Mouse (Mus musculus): ENCODE data around the gene Ttll9. TPM values are rescaled to one million over a fixed set of nuclear protein-coding genes. Genes with fewer than 3 reads are reported as not detected.
A peak's percentile ranks its signal among the peaks of the same experiment; 100 is the strongest.

The Ttll9 gene
- polyA plus RNA-seq, 1 experiment from 2014 or later: 0.18 TPM

- Histone ChIP-seq H3K4me2 (ENCODE audit: low read depth, low read length) (no peak overlapping the region), H3K4me1 (ENCODE audit: insufficient read depth) (no peaks in the 10 kb centered on the region), H3K27me3 (ENCODE audit: insufficient read depth, low read length) (peaks cover 59% of the 10 kb centered on the region), H3K27ac (ENCODE audit: low read depth) (no peak overlapping the region), H3K9ac (replicated peaks) (no peak overlapping the region), H3K9me3 (ENCODE audit: low read length) (no peaks in the 10 kb centered on the region), H3K36me3 (replicated peaks; ENCODE audit: insufficient read depth, low read length) (no peaks in the 10 kb centered on the region), H3K4me3 (ENCODE audit: low read depth, low read length) (no peak overlapping the region)
- WGBS (ENCODE audit: insufficient replicate concordance): 40% methylated on average over 9 of the region's 9 CpGs
- no peak for ATAC-seq
- TF ChIP-seq EP300 (IDR thresholded peaks at IDR 0.05; ENCODE audit: low read depth): no peak
- TF ChIP-seq CTCF (IDR thresholded peaks at IDR 0.05; ENCODE audit: low read depth): no peak
- DNase-seq: no peak
Measured at GRCm38 (mm10) chr2:152944013-152944412, 18.3 kb upstream of the Ttll9 start.

DNA sequence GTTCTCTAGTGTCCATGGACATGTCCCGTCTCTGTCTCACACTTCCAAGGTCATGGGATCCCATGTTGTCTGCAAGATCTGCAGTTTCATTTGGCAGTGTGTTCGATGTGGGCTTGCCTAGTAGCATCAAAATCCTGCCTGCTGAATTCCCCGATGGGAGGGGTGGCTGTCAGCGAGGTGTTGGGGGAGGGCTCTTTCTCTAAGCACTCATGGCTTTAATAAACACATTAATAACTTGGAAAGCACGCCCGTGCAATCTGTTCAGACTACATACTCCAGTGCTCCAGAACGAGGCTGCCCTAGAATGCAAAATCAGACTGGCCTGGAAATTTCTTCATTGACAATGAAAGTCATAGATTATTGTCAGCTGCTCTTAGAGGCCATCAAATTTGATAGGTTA, 15.2 kb upstream of the Ttll9 start:
- no peaks in the 10 kb centered on the region for H3K9me3 ChIP-seq (ENCODE audit: low read length)
- DNase-seq: no peak
- H3K4me2 ChIP-seq (ENCODE audit: low read depth, low read length): no peak overlapping the region
- 62% methylated on average over 7 of the region's 7 CpGs for WGBS (ENCODE audit: insufficient replicate concordance)
- no peak for ATAC-seq
- H3K36me3 ChIP-seq (replicated peaks; ENCODE audit: insufficient read depth, low read length): no peaks in the 10 kb centered on the region
- H3K4me3 ChIP-seq (ENCODE audit: low read depth, low read length): no peak overlapping the region
- no peak overlapping the region for H3K9ac ChIP-seq (replicated peaks)
- no peaks in the 10 kb centered on the region for H3K4me1 ChIP-seq (ENCODE audit: insufficient read depth)
- peaks cover 71% of the 10 kb centered on the region for H3K27me3 ChIP-seq (ENCODE audit: insufficient read depth, low read length)
- H3K27ac ChIP-seq (ENCODE audit: low read depth): no peak overlapping the region
- TF ChIP-seq CTCF (IDR thresholded peaks at IDR 0.05; ENCODE audit: low read depth) (no peak), EP300 (IDR thresholded peaks at IDR 0.05; ENCODE audit: low read depth) (no peak)

DNA sequence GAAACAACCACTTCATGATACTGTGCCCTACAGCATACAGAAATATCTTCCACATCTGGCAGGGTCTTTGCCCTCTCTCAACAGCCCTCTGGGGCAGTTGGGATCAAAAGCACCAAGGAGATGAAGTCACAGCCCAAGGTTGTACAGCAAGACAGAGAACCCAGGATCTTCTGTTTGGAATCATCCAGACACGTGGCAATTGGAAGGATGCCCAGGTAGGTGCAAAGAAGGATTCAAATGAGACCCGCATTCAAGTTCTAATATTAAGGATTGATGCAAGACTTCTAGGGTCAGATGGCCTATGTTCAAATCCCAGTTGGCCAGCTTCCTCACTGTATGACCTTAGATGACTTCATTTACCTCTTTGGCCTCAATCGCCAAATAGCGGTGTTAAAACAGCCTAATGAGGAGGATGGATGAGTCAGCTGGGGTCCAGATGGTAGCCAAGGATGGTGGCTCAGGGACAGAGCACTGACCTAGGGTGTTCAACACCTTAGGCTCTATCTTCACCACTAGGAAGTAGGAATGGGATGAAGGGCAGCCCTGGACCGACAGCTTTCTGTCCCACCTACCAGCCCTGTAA, 13.8 kb upstream of the Ttll9 start:
- no peak overlapping the region for H3K9ac ChIP-seq (replicated peaks)
- DNase-seq (no peak), ATAC-seq (no peak)
- 81% methylated on average over 5 of the region's 5 CpGs for WGBS (ENCODE audit: insufficient replicate concordance)
- H3K36me3 ChIP-seq (replicated peaks; ENCODE audit: insufficient read depth, low read length): no peaks in the 10 kb centered on the region
- no peaks in the 10 kb centered on the region for H3K9me3 ChIP-seq (ENCODE audit: low read length)
- no peaks in the 10 kb centered on the region for H3K4me1 ChIP-seq (ENCODE audit: insufficient read depth)
- no peak overlapping the region for H3K4me3 ChIP-seq (ENCODE audit: low read depth, low read length)
- TF ChIP-seq CTCF (IDR thresholded peaks at IDR 0.05; ENCODE audit: low read depth) (no peak), EP300 (IDR thresholded peaks at IDR 0.05; ENCODE audit: low read depth) (no peak)
- peaks cover 66% of the 10 kb centered on the region for H3K27me3 ChIP-seq (ENCODE audit: insufficient read depth, low read length)
- no peak overlapping the region for H3K4me2 ChIP-seq (ENCODE audit: low read depth, low read length)
- H3K27ac ChIP-seq (ENCODE audit: low read depth): no peak overlapping the region

GRCm38 (mm10) chr2:152950358-152951064, 11.8 kb upstream of the Ttll9 start:
- TF ChIP-seq EP300 (IDR thresholded peaks at IDR 0.05; ENCODE audit: low read depth) (no peak), CTCF (IDR thresholded peaks at IDR 0.05; ENCODE audit: low read depth) (no peak)
- Histone ChIP-seq H3K9ac (replicated peaks) (no peak overlapping the region), H3K4me2 (ENCODE audit: low read depth, low read length) (no peak overlapping the region; the same call in 1 of the 2 replicates), H3K9me3 (ENCODE audit: low read length) (no peaks in the 10 kb centered on the region), H3K27me3 (ENCODE audit: insufficient read depth, low read length) (peaks cover 47% of the 10 kb centered on the region), H3K4me3 (ENCODE audit: low read depth, low read length) (no peak overlapping the region), H3K4me1 (ENCODE audit: insufficient read depth) (no peaks in the 10 kb centered on the region), H3K36me3 (replicated peaks; ENCODE audit: insufficient read depth, low read length) (no peaks in the 10 kb centered on the region), H3K27ac (ENCODE audit: low read depth) (no peak overlapping the region)
- WGBS (ENCODE audit: insufficient replicate concordance): 30% methylated on average over 11 of the region's 11 CpGs
- ATAC-seq: no peak
- no peak for DNase-seq

DNA sequence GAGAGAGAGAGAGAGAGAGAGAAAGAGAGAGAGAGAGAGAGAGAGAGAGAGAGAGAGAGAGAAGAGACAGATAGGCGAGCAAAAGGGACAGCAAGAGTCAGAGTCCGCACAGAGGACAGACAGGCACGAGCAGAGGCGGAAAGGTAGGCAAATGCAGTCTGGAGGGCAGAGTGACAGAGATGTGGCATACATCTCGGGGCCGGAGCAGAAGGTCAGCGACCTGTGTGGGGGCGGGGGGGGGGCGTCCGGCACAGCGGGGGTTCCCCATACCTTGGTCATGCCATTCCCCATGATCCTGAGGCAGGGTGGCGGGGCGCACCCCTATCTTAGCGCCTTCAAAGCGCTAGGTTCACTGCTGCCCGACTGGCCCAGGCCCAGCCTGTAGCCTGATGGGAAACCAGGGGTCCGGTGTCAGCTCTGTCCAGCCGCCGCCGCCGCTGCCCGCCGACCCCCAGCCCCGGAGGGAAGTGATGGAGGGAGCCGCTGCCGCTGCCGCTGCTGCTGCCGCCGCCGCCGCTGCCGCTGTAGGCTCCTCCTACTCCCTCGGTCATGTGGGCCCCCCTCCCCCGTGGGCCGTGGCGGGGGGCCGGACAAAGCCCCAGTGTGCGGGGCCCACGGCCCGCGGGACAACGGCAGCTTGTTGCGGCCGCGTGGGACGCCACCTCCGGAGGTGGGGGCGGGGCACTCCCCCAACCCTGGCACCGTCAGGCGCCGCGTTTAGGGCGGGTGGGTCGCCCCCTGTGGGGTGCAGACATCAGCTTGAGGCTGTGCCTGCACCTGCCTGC, 11.0 kb upstream of the Ttll9 start, which contains the start of gene Dusp15:
Gene Dusp15, minus strand, starts transcription at position 634 of the 785 bp plus-strand sequence.
- no peak for DNase-seq
- WGBS (ENCODE audit: insufficient replicate concordance): 3% methylated on average over 47 of the region's 54 CpGs
- TF ChIP-seq CTCF (IDR thresholded peaks at IDR 0.05; ENCODE audit: low read depth) (no peak), EP300 (IDR thresholded peaks at IDR 0.05; ENCODE audit: low read depth) (no peak)
- Histone ChIP-seq H3K4me2 (ENCODE audit: low read depth, low read length) (peak within 1 kb of the TSS; percentile 85), H3K27ac (ENCODE audit: low read depth) (no peak within 1 kb of the TSS), H3K4me3 (ENCODE audit: low read depth, low read length) (peak within 1 kb of the TSS; percentile 53), H3K9ac (replicated peaks) (no peak within 1 kb of the TSS), H3K36me3 (replicated peaks; ENCODE audit: insufficient read depth, low read length) (no peaks in the 10 kb centered on the region), H3K4me1 (ENCODE audit: insufficient read depth) (no peaks in the 10 kb centered on the region), H3K27me3 (ENCODE audit: insufficient read depth, low read length) (peaks cover 45% of the 10 kb centered on the region), H3K9me3 (ENCODE audit: low read length) (no peaks in the 10 kb centered on the region)
- no peak for ATAC-seq

All from liver, postnatal 0 days (tissue).